Mouse (Mus musculus): ENCODE results near the gene Nipsnap2.
"Not testable (repeated sequence)": the region's sequence is repeated elsewhere in the genome, so short reads cannot be mapped to it uniquely, and the experiment has no call there.

The Nipsnap2 gene

GRCm38 (mm10) chr5:129724834-129725773 lies at the start of gene Nipsnap2:
Gene Nipsnap2, plus strand, starts transcription at chr5:129725063.
- peak; percentile 90 to 94 for DNase-seq (ENCODE audit: low spot score in 2 of 2)

GRCm38 (mm10) chr5:129685141-129685540 lies 39.7 kb upstream of the Nipsnap2 start:
- DNase-seq (ENCODE audit: low spot score in 2 of 2), result not testable (repeated sequence)

GRCm38 (mm10) chr5:129687621-129688020 lies 37.2 kb upstream of the Nipsnap2 start:
- DNase-seq (ENCODE audit: low spot score in 2 of 2), result no peak

GRCm38 (mm10) chr5:129690528-129690927 lies 34.3 kb upstream of the Nipsnap2 start:
- DNase-seq (ENCODE audit: low spot score in 2 of 2), result no peak

- no peak for DNase-seq (ENCODE audit: low spot score in 2 of 2)
These were observed 24.4 kb upstream of the Nipsnap2 start for GRCm38 (mm10) chr5:129700506-129700905.

- DNase-seq (ENCODE audit: low spot score in 2 of 2), result no peak
These were observed 23.2 kb upstream of the Nipsnap2 start for GRCm38 (mm10) chr5:129701706-129702105.

- DNase-seq (ENCODE audit: low spot score in 2 of 2), result no peak
These were observed 21.5 kb upstream of the Nipsnap2 start for GRCm38 (mm10) chr5:129703368-129703767.

- no peak for DNase-seq (ENCODE audit: low spot score in 2 of 2)
These were observed 16.5 kb upstream of the Nipsnap2 start, which contains the start of gene Sept14 for GRCm38 (mm10) chr5:129708412-129708811. Gene Sept14, minus strand, starts transcription at chr5:129708512.

- DNase-seq (ENCODE audit: low spot score in 2 of 2), result peak; percentile 75 to 83
These were observed 9.5 kb upstream of the Nipsnap2 start, which contains the start of gene Mrps17 for GRCm38 (mm10) chr5:129715326-129715861. Gene Mrps17, plus strand, starts transcription at chr5:129715497.

- no peak for DNase-seq (ENCODE audit: low spot score in 2 of 2)
These were observed 7.8 kb upstream of the Nipsnap2 start for GRCm38 (mm10) chr5:129717016-129717415.

- no peak for DNase-seq (ENCODE audit: low spot score in 2 of 2)
These were observed 4.7 kb upstream of the Nipsnap2 start for GRCm38 (mm10) chr5:129720176-129720575.

- no peak for DNase-seq (ENCODE audit: low spot score in 2 of 2)
These were observed 595 bp upstream of the Nipsnap2 start for GRCm38 (mm10) chr5:129724268-129724667.

GRCm38 (mm10) chr5:129725774-129726392 lies 1.0 kb downstream of the Nipsnap2 start:
- DNase-seq (ENCODE audit: low spot score in 2 of 2), result no peak

- DNase-seq (ENCODE audit: low spot score in 2 of 2), result no peak
These were observed 1.9 kb downstream of the Nipsnap2 start for GRCm38 (mm10) chr5:129726784-129727183.

GRCm38 (mm10) chr5:129729286-129729685 lies 4.4 kb downstream of the Nipsnap2 start:
- DNase-seq (ENCODE audit: low spot score in 2 of 2), result no peak

GRCm38 (mm10) chr5:129730344-129730743 lies 5.5 kb downstream of the Nipsnap2 start:
- no peak for DNase-seq (ENCODE audit: low spot score in 2 of 2)

GRCm38 (mm10) chr5:129731021-129731420 lies 6.2 kb downstream of the Nipsnap2 start:
- DNase-seq (ENCODE audit: low spot score in 2 of 2), result no peak

- DNase-seq (ENCODE audit: low spot score in 2 of 2), result no peak
These were observed 16.1 kb downstream of the Nipsnap2 start for GRCm38 (mm10) chr5:129740976-129741375.

GRCm38 (mm10) chr5:129742903-129743488 lies 18.1 kb downstream of the Nipsnap2 start:
- DNase-seq (ENCODE audit: low spot score in 2 of 2), result no peak

GRCm38 (mm10) chr5:129744050-129744449 lies 19.2 kb downstream of the Nipsnap2 start:
- no peak for DNase-seq (ENCODE audit: low spot score in 2 of 2)

- no peak for DNase-seq (ENCODE audit: low spot score in 2 of 2)
These were observed 32.0 kb downstream of the Nipsnap2 start for GRCm38 (mm10) chr5:129756886-129757285.

- no peak for DNase-seq (ENCODE audit: low spot score in 2 of 2)
These were observed 35.1 kb downstream of the Nipsnap2 start for GRCm38 (mm10) chr5:129759929-129760480.
